Mouse (Mus musculus): ENCODE measurements around the gene Oxsr1.
A peak's percentile ranks its signal among the peaks of the same experiment; 100 is the strongest.
"Not testable (repeated sequence)": the region's sequence is repeated elsewhere in the genome, so short reads cannot be mapped to it uniquely, and the experiment has no call there.

The Oxsr1 gene

GRCm38 (mm10) chr9:119231552-119231951, 90.7 kb downstream of the Oxsr1 start:
- DNase-seq (ENCODE audit: extremely low spot score, low read depth, low spot score) = no peak

- no peak for DNase-seq (ENCODE audit: extremely low spot score, low read depth, low spot score)
Observed at GRCm38 (mm10) chr9:119230829-119231228, 91.4 kb downstream of the Oxsr1 start.

- no peak for DNase-seq (ENCODE audit: extremely low spot score, low read depth, low spot score)
Observed at GRCm38 (mm10) chr9:119220249-119220648, 102.0 kb downstream of the Oxsr1 start.

GRCm38 (mm10) chr9:119219667-119220066, 102.6 kb downstream of the Oxsr1 start:
- DNase-seq (ENCODE audit: extremely low spot score, low read depth, low spot score) = no peak

- DNase-seq (ENCODE audit: extremely low spot score, low read depth, low spot score) = not testable (repeated sequence)
Observed at GRCm38 (mm10) chr9:119215341-119215740, 106.9 kb downstream of the Oxsr1 start.

GRCm38 (mm10) chr9:119214601-119215000, 107.6 kb downstream of the Oxsr1 start:
- DNase-seq (ENCODE audit: extremely low spot score, low read depth, low spot score) = no peak

- DNase-seq (ENCODE audit: extremely low spot score, low read depth, low spot score) = no peak
Observed at GRCm38 (mm10) chr9:119212996-119213395, 109.2 kb downstream of the Oxsr1 start.

- no peak for DNase-seq (ENCODE audit: extremely low spot score, low read depth, low spot score)
Observed at GRCm38 (mm10) chr9:119208998-119209397, 113.2 kb downstream of the Oxsr1 start, which contains the start of gene Slc22a13. Gene Slc22a13, minus strand, starts transcription at chr9:119209098.

GRCm38 (mm10) chr9:119207113-119207512, 115.1 kb downstream of the Oxsr1 start:
- DNase-seq (ENCODE audit: extremely low spot score, low read depth, low spot score) = no peak

- DNase-seq (ENCODE audit: extremely low spot score, low read depth, low spot score) = no peak
Observed at GRCm38 (mm10) chr9:119206666-119207065, 115.6 kb downstream of the Oxsr1 start.

GRCm38 (mm10) chr9:119205756-119206155, 116.5 kb downstream of the Oxsr1 start:
- no peak for DNase-seq (ENCODE audit: extremely low spot score, low read depth, low spot score)

- no peak for DNase-seq (ENCODE audit: extremely low spot score, low read depth, low spot score)
Observed at GRCm38 (mm10) chr9:119203617-119204016, 118.6 kb downstream of the Oxsr1 start.

GRCm38 (mm10) chr9:119201653-119202052, 120.6 kb downstream of the Oxsr1 start:
- no peak for DNase-seq (ENCODE audit: extremely low spot score, low read depth, low spot score)

- DNase-seq (ENCODE audit: extremely low spot score, low read depth, low spot score) = no peak
Observed at GRCm38 (mm10) chr9:119199151-119199861, 122.9 kb downstream of the Oxsr1 start.

- peak; percentile 2 for DNase-seq (ENCODE audit: extremely low spot score, low read depth, low spot score)
Observed at GRCm38 (mm10) chr9:119192202-119192990, 129.8 kb downstream of the Oxsr1 start.

Measured in hindlimb bud, embryonic 11.5 days (tissue).